Mouse (Mus musculus): ENCODE results near the gene Dll3. TPM values are rescaled to one million over a fixed set of nuclear protein-coding genes. Genes with fewer than 3 reads are reported as not detected.
"Not testable (repeated sequence)": the region's sequence is repeated elsewhere in the genome, so short reads cannot be mapped to it uniquely, and the experiment has no call there.

The Dll3 gene
- total and polyA plus RNA-seq, 3 experiments, result not detected

- WGBS, result 37% methylated on average over 5 of the region's 5 CpGs
- Histone ChIP-seq H3K4me3 (no peak overlapping the region), H3K27ac (no peak overlapping the region), H3K79me2 (replicated peaks; ENCODE audit: control insufficient read depth, insufficient read depth, low read length) (no peaks in the 10 kb centered on the region), H3K9ac (ENCODE audit: low read depth, low read length) (no peak overlapping the region), H3K36me3 (ENCODE audit: control insufficient read depth, insufficient read depth, low read length) (no peaks in the 10 kb centered on the region), H3K27me3 (ENCODE audit: control insufficient read depth, insufficient read depth, low read length) (no peaks in the 10 kb centered on the region), H3K4me1 (ENCODE audit: control insufficient read depth, insufficient read depth, low read length) (no peaks in the 10 kb centered on the region)
- no peak for DNase-seq
- intact Hi-C loops (cut with DNase I), result no loop called here
- TF ChIP-seq POLR2A (IDR thresholded peaks at IDR 0.05; ENCODE audit: insufficient read depth, low read depth, low read length) (no peak), CTCF (IDR thresholded peaks at IDR 0.05) (no peak), EP300 (IDR thresholded peaks at IDR 0.05; ENCODE audit: insufficient read depth, low read depth, low read length) (no peak)
Measured at GRCm38 (mm10) chr7:28262861-28263260, 39.2 kb downstream of the Dll3 start.

- intact Hi-C loops (cut with DNase I), result no loop called here
- no peak for DNase-seq
- Histone ChIP-seq H3K9ac (ENCODE audit: low read depth, low read length) (no peak overlapping the region), H3K27me3 (ENCODE audit: control insufficient read depth, insufficient read depth, low read length) (no peaks in the 10 kb centered on the region), H3K4me1 (ENCODE audit: control insufficient read depth, insufficient read depth, low read length) (no peaks in the 10 kb centered on the region), H3K36me3 (ENCODE audit: control insufficient read depth, insufficient read depth, low read length) (no peaks in the 10 kb centered on the region), H3K27ac (no peak overlapping the region), H3K79me2 (replicated peaks; ENCODE audit: control insufficient read depth, insufficient read depth, low read length) (no peaks in the 10 kb centered on the region), H3K4me3 (no peak overlapping the region)
- TF ChIP-seq CTCF (IDR thresholded peaks at IDR 0.05) (peak; percentile 33), POLR2A (IDR thresholded peaks at IDR 0.05; ENCODE audit: insufficient read depth, low read depth, low read length) (no peak)
- 80% methylated on average over 6 of the region's 6 CpGs for WGBS
Measured at GRCm38 (mm10) chr7:28255476-28255875, 46.6 kb downstream of the Dll3 start.

GRCm38 (mm10) chr7:28254591-28254990, 47.4 kb downstream of the Dll3 start:
- H3K27ac ChIP-seq, result no peak overlapping the region
- WGBS, result 77% methylated on average over 6 of the region's 6 CpGs
- no peaks in the 10 kb centered on the region for H3K4me1 ChIP-seq (ENCODE audit: control insufficient read depth, insufficient read depth, low read length)
- DNase-seq, result no peak
- no peak overlapping the region for H3K9ac ChIP-seq (ENCODE audit: low read depth, low read length)
- intact Hi-C loops (cut with DNase I), result no loop called here
- no peak overlapping the region for H3K4me3 ChIP-seq
- H3K36me3 ChIP-seq (ENCODE audit: control insufficient read depth, insufficient read depth, low read length), result no peaks in the 10 kb centered on the region
- TF ChIP-seq EP300 (IDR thresholded peaks at IDR 0.05; ENCODE audit: insufficient read depth, low read depth, low read length) (no peak), POLR2A (IDR thresholded peaks at IDR 0.05; ENCODE audit: insufficient read depth, low read depth, low read length) (no peak), CTCF (IDR thresholded peaks at IDR 0.05) (no peak)
- H3K27me3 ChIP-seq (ENCODE audit: control insufficient read depth, insufficient read depth, low read length), result no peaks in the 10 kb centered on the region
- no peaks in the 10 kb centered on the region for H3K79me2 ChIP-seq (replicated peaks; ENCODE audit: control insufficient read depth, insufficient read depth, low read length)

- TF ChIP-seq EP300 (IDR thresholded peaks at IDR 0.05; ENCODE audit: insufficient read depth, low read depth, low read length) (no peak), CTCF (IDR thresholded peaks at IDR 0.05) (no peak), POLR2A (IDR thresholded peaks at IDR 0.05; ENCODE audit: insufficient read depth, low read depth, low read length) (no peak)
- DNase-seq, result no peak
- H3K4me3 ChIP-seq, result no peak overlapping the region
- no peaks in the 10 kb centered on the region for H3K36me3 ChIP-seq (ENCODE audit: control insufficient read depth, insufficient read depth, low read length)
- H3K27ac ChIP-seq, result no peak overlapping the region
- intact Hi-C loops (cut with DNase I), result no loop called here
- no peaks in the 10 kb centered on the region for H3K79me2 ChIP-seq (replicated peaks; ENCODE audit: control insufficient read depth, insufficient read depth, low read length)
- H3K27me3 ChIP-seq (ENCODE audit: control insufficient read depth, insufficient read depth, low read length), result no peaks in the 10 kb centered on the region
- WGBS, result 82% methylated on average over 17 of the region's 17 CpGs
- H3K9ac ChIP-seq (ENCODE audit: low read depth, low read length), result no peak overlapping the region
- H3K4me1 ChIP-seq (ENCODE audit: control insufficient read depth, insufficient read depth, low read length), result no peaks in the 10 kb centered on the region
Measured at GRCm38 (mm10) chr7:28251976-28252375, 50.1 kb downstream of the Dll3 start.

DNA sequence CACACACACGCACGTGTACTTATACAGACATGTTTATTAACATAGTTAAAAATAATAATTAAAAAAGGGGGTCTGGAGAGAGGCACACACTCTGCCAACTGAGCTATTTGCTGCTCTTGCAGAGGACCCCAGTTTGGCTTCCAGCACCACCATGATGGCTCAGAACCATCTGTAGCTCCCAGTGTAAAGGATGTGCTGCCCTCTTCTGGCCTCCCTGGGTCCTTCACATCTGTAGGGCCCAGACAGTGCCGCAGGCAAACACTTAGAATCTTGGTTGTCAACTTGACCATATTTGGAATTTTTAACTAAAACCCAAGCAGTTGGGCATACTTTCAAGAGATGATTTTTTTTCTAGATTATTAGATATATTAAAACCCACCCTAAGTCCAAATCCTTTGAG, 53.1 kb downstream of the Dll3 start:
- DNase-seq, result no peak
- intact Hi-C loops (cut with DNase I), result no loop called here
- WGBS, result 89% methylated on average over 3 of the region's 3 CpGs
- Histone ChIP-seq H3K9ac (ENCODE audit: low read depth, low read length) (no peak overlapping the region), H3K4me1 (ENCODE audit: control insufficient read depth, insufficient read depth, low read length) (no peaks in the 10 kb centered on the region), H3K27me3 (ENCODE audit: control insufficient read depth, insufficient read depth, low read length) (no peaks in the 10 kb centered on the region), H3K4me3 (no peak overlapping the region), H3K36me3 (ENCODE audit: control insufficient read depth, insufficient read depth, low read length) (no peaks in the 10 kb centered on the region), H3K27ac (no peak overlapping the region), H3K79me2 (replicated peaks; ENCODE audit: control insufficient read depth, insufficient read depth, low read length) (no peaks in the 10 kb centered on the region)
- TF ChIP-seq CTCF (IDR thresholded peaks at IDR 0.05) (no peak), POLR2A (IDR thresholded peaks at IDR 0.05; ENCODE audit: insufficient read depth, low read depth, low read length) (no peak), EP300 (IDR thresholded peaks at IDR 0.05; ENCODE audit: insufficient read depth, low read depth, low read length) (no peak)

GRCm38 (mm10) chr7:28243943-28244342, 58.1 kb downstream of the Dll3 start:
- H3K4me3 ChIP-seq; H3K27me3 ChIP-seq (ENCODE audit: control insufficient read depth, insufficient read depth, low read length); H3K79me2 ChIP-seq (replicated peaks; ENCODE audit: control insufficient read depth, insufficient read depth, low read length); H3K27ac ChIP-seq; H3K9ac ChIP-seq (ENCODE audit: low read depth, low read length); H3K4me1 ChIP-seq (ENCODE audit: control insufficient read depth, insufficient read depth, low read length); H3K36me3 ChIP-seq (ENCODE audit: control insufficient read depth, insufficient read depth, low read length); DNase-seq; intact Hi-C loops (cut with DNase I): not testable (repeated sequence)
- WGBS, result 57% methylated on average over 2 of the region's 2 CpGs

Other genes starting within 250 kb of the Dll3 start
- under 1 TPM in 1 of 2 experiments, not detected in 1; 0.26 TPM for gene Fcgbp, start 231.0 kb downstream of the Dll3 start, total RNA-seq (2021)
- 0.12 and 1.0 TPM in 2 replicates for gene Fcgbp, start 231.0 kb downstream of the Dll3 start, polyA plus RNA-seq (2012; rRNA removed)
- not detected for gene 9530053A07Rik, start 172.8 kb downstream of the Dll3 start, total RNA-seq (2021)
- 0.08 TPM in 1 of 2 replicates, not detected in the other for gene 9530053A07Rik, start 172.8 kb downstream of the Dll3 start, polyA plus RNA-seq (2012; rRNA removed)
- 10 to 100 TPM; 34.7 TPM for gene Fbl, start 132.5 kb downstream of the Dll3 start, total RNA-seq (2021)
- 25.7 and 35.6 TPM in 2 replicates for gene Fbl, start 132.5 kb downstream of the Dll3 start, polyA plus RNA-seq (2012; rRNA removed)
- 10 to 100 TPM; 28.0 to 28.3 TPM for gene Dyrk1b, start 122.8 kb downstream of the Dll3 start, total RNA-seq (2021)
- gene Dyrk1b, start 122.8 kb downstream of the Dll3 start, polyA plus RNA-seq (2012; rRNA removed), result 24.1 and 30.1 TPM in 2 replicates
- 10 to 100 TPM; 11.2 to 11.9 TPM for gene Eid2, start 34.4 kb downstream of the Dll3 start, total RNA-seq (2021)
- 4.2 and 4.6 TPM in 2 replicates for gene Eid2, start 34.4 kb downstream of the Dll3 start, polyA plus RNA-seq (2012; rRNA removed)
- gene Eid2b, start 24.5 kb downstream of the Dll3 start, total RNA-seq (2021), result 10 to 100 TPM; 11.2 to 13.0 TPM
- 6.7 and 7.2 TPM in 2 replicates for gene Eid2b, start 24.5 kb downstream of the Dll3 start, polyA plus RNA-seq (2012; rRNA removed)
- not detected for gene Selenov, start 11.1 kb downstream of the Dll3 start, total RNA-seq (2021)
- 0.08 TPM in 1 of 2 replicates, not detected in the other for gene Selenov, start 11.1 kb downstream of the Dll3 start, polyA plus RNA-seq (2012; rRNA removed)
- gene Timm50, start 9.8 kb upstream of the Dll3 start, total RNA-seq (2021), result 10 to 100 TPM; 60.0 to 63.5 TPM
- 63.0 and 72.8 TPM in 2 replicates for gene Timm50, start 9.8 kb upstream of the Dll3 start, polyA plus RNA-seq (2012; rRNA removed)
- 10 to 100 TPM; 52.5 to 59.9 TPM for gene Supt5, start 36.5 kb upstream of the Dll3 start, total RNA-seq (2021)
- 64.3 and 72.4 TPM in 2 replicates for gene Supt5, start 36.5 kb upstream of the Dll3 start, polyA plus RNA-seq (2012; rRNA removed)
- gene Rps16, start 48.4 kb upstream of the Dll3 start, total RNA-seq (2021), result 100 to 1,000 TPM; 496 to 556 TPM
- 312 and 411 TPM in 2 replicates for gene Rps16, start 48.4 kb upstream of the Dll3 start, polyA plus RNA-seq (2012; rRNA removed)
- 10 to 100 TPM; 10.4 to 14.3 TPM for gene Plekhg2, start 70.4 kb upstream of the Dll3 start, total RNA-seq (2021)
- gene Plekhg2, start 70.4 kb upstream of the Dll3 start, polyA plus RNA-seq (2012; rRNA removed), result 15.9 and 16.3 TPM in 2 replicates
- gene Zfp36, start 78.0 kb upstream of the Dll3 start, total RNA-seq (2021), result 10 to 100 TPM; 19.4 to 26.3 TPM
- 26.1 and 28.2 TPM in 2 replicates for gene Zfp36, start 78.0 kb upstream of the Dll3 start, polyA plus RNA-seq (2012; rRNA removed)
- 10 to 100 TPM; 20.8 to 21.5 TPM for gene Med29, start 90.5 kb upstream of the Dll3 start, total RNA-seq (2021)
- gene Med29, start 90.5 kb upstream of the Dll3 start, polyA plus RNA-seq (2012; rRNA removed), result 48.8 and 50.4 TPM in 2 replicates
- 10 to 100 TPM; 41.3 to 42.1 TPM for gene Paf1, start 90.7 kb upstream of the Dll3 start, total RNA-seq (2021)
- gene Paf1, start 90.7 kb upstream of the Dll3 start, polyA plus RNA-seq (2012; rRNA removed), result 63.8 and 67.0 TPM in 2 replicates
- gene Gmfg, start 135.2 kb upstream of the Dll3 start, total RNA-seq (2021), result 1 to 10 TPM; 3.8 to 5.3 TPM
- 6.8 and 7.1 TPM in 2 replicates for gene Gmfg, start 135.2 kb upstream of the Dll3 start, polyA plus RNA-seq (2012; rRNA removed)
- under 1 TPM; 0.68 to 0.73 TPM for gene Lrfn1, start 149.7 kb upstream of the Dll3 start, total RNA-seq (2021)
- 0.82 and 1.3 TPM in 2 replicates for gene Lrfn1, start 149.7 kb upstream of the Dll3 start, polyA plus RNA-seq (2012; rRNA removed)
- not detected for gene Ifnl2, start 208.2 kb upstream of the Dll3 start, total RNA-seq (2021)
- gene Ifnl2, start 208.2 kb upstream of the Dll3 start, polyA plus RNA-seq (2012; rRNA removed), result not detected in 2 replicates
- gene Ifnl3, start 220.6 kb upstream of the Dll3 start, total RNA-seq (2021), result not detected
- gene Ifnl3, start 220.6 kb upstream of the Dll3 start, polyA plus RNA-seq (2012; rRNA removed), result not detected in 2 replicates
- not detected for gene Sycn, start 238.6 kb upstream of the Dll3 start, total RNA-seq (2021)
- not detected in 2 replicates for gene Sycn, start 238.6 kb upstream of the Dll3 start, polyA plus RNA-seq (2012; rRNA removed)
- not detected for gene Nccrp1, start 245.0 kb upstream of the Dll3 start, total RNA-seq (2021)
- gene Nccrp1, start 245.0 kb upstream of the Dll3 start, polyA plus RNA-seq (2012; rRNA removed), result not detected in 2 replicates